Mouse (Mus musculus): ENCODE results near the gene Thrb.

The Thrb gene

DNA sequence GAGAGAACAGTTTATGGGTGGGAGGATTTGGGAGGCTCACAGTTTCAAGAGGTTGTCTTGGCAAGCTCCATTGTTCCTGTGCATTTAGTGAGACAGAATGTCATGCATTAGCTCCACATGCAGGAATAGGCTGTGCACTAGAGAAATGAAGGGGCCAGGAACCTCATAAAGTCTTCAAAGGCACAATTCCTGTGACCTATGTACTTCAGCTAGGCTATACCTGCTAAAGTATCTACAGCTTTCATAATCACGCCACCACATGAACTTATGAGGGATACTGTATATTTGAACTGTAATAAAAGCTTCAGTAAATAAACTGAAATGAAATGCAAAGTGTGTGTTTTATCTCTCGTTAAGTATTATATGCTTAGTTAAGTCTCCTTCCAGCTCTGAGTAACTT is 59.4 kb downstream of the Thrb start:
- no peak for DNase-seq

DNA sequence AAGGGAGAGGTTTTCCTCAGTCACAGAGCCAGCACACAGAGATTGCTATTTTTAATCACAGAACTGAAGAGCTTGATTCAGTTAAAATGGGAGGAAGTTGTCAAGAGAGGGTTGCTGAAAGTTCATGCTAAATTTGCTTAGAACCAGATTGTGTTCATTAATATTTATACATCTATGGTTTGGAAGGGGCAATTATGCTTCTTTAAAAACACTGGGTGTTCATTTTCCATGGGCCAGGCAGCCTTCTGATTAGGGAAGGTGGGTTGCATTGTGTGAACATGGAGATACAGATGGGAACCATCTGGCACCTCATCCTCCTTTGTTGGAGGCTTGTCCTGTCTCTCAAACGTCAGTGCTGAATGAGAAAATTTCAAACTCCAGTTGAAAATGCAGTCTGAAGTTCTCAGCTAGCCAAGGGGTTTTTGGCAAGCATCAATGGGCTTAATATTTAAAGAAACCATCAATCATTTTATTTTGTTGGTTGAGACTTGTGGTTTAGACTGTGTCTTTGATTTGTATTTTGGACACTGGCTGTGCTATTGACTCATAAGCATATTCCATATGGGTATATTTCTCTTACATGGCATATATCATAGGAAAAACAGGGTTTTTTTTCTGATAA is 62.9 kb downstream of the Thrb start:
- no peak for DNase-seq

DNA sequence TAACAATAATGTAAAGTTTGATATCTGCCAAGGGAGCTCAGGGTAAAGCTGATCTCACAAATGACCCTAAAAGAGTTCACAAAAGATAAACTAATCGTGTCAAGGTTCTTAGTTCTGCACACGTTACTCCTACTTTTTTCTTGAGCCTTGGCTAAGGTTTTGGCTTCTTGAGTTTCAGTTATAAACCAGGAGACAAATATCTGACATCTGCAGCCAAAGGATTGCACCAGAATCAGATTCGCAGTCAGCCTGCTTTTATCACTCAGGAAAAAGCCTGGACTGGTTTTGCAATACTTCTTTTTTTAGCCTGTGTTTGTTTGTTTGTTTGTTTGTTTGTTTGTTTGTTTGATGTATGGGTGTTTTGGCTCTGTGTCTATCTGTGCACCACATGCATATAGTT is 64.5 kb downstream of the Thrb start:
- no peak for DNase-seq

DNA sequence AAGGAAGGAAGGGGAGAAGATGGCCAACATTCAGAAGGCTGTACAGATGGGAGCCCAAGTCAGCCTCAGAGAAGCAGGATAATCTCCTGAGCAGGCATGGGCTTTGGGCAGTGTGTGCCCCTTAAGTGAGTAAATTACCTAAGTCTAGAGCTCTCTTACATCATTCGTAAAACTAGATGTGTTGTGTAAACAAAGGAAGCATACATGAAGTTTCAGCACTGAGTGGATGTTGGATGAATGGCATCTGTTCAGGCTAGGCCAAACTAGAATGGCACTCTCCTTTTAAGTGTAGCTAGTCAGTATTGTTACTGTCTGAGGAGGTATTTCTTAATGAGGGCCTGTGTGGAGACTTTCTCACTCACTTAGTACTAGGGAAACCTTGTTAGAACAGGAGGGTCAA is 66.8 kb downstream of the Thrb start:
- no peak for DNase-seq

DNA sequence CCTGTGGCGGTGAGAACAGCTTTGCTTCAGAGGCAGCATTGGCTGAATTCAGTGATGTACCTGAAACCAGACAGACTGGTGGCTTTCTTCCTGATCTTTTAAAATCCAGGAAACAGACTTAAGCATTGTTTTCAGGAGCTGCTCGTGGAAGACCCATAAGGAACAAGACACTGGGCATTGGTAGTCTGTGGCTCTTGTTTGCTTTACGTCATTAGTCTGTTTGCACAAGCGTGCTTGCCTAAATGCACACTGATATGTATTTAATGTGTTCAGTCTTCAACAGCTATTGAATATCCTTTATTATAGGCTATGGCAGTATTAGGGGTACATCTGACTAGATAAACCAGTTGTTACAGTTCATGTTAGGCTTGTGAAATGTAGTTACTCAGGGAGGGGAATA is 67.8 kb downstream of the Thrb start:
- DNase-seq = no peak

DNA sequence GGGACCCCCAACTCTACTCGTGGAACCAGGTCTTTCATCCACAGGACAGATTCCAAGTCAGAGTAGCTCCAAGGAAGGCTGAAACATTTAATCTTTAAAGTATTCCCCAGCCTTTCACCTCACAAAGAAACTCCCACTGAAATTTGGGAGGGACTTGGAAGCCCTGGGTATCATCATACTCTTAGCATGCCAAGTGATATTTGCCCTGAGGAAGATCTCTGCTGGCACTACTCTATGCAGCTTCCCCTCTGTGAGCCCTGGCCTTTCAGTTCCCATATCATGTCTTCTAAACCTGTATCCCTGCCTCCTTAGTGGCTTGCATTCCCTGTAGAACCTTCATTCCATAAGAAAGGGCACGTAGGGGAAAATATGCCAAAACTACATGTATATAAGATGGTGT is 68.8 kb downstream of the Thrb start:
- DNase-seq = no peak

DNA sequence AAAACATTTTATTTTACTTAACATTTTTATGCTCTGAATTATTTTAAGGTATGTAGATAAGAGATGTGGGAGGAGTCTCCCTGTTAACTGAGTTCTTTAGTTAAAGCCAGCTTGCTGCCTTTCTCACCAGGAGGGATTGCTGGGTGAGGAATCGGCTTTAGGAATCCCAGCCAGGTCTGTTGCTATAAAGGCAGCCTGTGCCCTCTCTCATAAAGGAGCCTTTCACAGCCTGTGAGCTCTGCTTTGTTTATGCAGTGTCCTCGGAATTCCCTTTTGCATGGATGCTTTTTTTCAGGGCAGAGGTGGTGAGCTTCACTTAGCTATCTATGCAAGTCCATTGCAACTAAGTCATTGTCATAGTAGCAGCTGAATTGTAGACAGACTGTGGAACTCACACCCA is 71.0 kb downstream of the Thrb start:
- DNase-seq = no peak

DNA sequence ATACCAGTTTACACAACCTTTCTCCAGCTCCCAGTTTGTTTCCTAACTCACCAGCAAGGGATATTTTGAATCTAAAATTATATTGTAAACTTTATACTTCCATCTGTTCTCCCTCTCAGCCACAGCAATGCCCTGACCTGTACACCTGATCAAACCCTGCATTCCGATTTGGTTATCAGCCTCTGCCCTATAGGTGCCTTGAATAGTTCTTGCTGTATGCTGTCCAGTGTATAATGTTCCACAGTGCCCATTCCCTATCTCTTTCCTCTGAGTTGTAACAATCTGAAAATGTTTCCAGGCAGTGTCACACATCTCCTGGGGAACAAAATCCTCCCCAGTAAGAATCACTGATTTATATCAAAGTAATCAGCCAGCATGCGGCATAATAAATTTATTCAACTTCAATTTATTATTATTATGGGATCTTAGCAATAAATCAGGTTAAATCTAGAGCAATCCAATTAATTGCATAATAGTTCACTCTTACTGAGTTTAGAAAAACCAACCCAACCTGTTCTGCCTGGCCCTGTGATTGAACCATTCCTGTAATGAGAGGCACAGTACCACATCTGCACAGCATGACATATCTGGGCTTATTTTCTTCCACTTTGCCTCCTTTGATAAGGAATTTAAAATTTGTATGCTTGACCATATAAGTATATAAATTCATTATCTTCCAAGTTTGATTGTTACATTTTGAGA is 73.2 kb downstream of the Thrb start:
- DNase-seq = no peak

DNA sequence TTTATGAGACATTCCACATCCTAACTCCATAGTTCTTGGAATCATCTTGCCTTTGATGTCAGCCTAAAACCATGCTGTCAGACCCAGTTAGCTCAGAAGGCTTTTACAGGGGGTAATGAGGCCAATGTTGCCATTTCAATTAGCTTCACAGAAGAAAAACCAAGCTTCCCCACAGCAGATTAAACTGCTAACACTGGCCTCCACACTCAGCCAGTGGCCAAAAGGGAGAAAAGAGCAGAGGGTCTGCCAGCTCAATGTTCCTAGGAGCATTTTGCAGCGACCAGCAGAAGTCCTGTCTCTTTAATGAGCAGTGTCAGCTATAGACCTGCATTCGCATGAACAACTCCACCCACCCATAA is 73.7 kb downstream of the Thrb start:
- no peak for DNase-seq

DNA sequence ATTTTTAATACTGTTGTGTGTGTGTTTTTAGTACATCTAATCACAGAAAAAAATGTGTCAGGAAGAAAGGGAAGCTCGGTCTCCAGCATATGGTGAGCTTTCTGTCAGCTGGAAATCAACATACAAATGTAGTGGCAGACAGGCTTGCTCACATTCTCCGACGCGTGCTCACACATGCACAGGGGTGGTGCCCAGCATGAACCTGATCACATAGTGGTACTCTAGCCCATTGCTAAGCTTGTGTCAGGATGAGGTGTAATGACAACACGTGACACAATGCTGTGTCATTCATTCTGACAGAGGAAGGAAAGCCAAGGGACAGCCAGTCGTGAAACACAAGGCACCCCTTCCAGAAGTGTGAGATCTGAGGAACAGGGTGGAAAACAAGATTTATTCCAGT is 75.4 kb downstream of the Thrb start:
- no peak for DNase-seq

DNA sequence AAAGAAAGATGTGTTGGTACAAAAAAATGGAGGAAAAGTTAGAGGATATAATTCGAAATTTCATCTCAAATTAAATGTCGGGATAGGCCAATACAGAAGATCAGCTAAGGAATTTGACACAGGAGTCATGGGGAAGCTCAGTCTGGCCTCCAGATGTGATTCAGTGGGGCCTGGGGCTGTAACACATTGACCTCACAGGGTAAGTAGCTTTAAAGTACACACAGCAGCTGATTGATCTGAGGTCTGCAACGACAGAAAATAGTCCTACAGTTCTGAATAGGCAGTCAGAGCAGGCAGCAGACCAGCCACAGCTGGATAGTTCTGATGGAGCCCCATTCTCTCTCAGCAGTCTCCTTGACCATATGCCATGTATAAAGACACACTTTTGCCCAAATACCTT is 80.8 kb downstream of the Thrb start:
- DNase-seq = no peak

DNA sequence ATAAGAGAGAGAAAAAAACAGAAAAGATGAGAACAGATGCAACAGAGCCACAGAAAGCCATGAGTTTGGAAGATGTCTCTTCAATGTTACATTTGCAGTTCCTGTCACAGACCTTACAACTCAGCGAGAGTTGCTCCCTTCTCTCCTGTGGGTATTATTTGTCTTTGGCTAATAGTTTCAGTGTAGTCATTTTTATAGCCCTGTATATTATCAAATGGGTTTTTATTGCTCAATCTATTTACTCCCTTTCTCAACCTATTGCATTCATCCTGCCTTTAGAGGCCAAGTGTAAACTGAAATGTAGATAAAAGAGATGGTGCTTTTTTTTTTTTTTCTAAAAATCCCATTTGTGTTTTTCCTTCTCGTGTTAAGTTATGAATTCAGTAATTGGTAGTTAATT is 82.2 kb downstream of the Thrb start:
- DNase-seq = no peak

DNA sequence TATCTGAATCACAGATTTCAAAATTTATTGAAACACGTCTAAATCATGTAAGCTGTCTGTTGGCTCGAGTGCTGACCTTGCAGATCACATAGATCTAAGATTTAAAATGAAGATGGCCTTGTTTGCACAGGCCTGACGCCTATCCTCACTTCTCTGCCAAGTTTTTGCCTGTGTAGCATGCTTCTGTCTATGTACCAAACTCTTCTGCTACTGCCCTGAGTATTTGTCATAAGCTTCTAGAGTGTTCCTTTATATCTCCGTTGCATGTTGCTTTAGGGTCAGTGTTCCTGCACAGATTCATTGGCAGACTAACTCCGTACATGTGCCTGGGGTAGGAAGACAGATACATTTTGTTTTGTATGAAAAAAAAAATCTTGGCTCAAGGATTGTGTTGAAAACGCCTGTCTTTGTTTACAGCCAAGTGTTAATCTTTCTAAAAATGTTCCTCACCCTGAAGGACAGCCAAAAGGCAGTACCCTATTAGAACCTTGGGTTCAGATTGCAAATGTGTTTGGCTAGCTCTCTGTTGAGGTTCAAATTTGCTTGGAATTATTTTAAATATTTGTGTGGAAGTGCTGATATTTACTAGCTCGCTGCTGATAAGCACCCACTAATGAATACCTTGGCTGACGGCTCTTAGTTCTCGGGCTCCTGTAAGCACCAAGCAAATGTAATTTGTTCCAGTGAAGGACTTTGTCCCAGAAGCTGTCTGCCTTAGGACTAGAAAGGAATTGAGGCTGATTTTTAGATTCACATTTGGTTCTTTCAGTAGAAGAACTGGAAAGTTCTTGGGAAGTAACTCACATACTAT is 83.0 kb downstream of the Thrb start:
- DNase-seq = no peak

DNA sequence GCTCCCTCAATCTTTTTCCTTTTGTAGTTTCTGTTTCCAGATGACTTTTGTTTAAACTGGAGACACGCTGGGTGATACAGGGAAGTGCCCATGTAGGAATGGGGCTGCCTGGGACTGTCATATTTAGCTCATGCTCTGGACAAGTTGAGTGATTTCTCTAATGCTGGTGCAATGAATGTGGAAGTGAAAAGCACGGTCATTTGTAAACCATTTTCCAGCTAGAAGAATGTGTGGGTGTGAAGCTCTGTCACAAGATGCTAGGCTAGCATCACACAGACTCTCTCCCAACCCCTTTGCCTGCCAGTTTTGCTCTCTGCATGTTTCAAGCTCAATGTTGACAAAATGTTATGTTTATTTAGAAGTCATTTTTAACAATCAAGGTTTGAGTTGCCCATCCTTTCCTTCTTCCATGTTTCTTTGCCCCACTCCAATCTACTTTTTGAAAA is 83.7 kb downstream of the Thrb start:
- no peak for DNase-seq

DNA sequence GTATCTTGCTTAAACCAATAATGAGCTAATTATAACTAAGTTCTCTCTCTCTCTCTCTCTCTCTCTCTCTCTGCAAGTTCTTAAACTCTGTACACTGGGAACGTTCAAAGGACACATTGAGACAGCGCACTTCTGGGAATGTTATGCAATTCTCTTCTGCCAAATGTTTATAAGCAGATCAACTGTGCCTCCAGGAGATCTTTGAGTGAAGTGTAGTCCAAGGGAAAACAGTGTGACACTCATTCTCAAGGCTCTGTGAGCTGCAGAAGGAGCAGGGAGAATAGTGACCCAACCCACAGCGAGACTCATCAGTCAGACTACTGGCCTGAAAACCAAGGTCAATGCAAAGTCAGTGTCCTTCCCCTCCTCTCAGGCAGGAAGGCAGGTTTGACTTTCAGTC is 87.9 kb downstream of the Thrb start:
- DNase-seq = no peak

DNA sequence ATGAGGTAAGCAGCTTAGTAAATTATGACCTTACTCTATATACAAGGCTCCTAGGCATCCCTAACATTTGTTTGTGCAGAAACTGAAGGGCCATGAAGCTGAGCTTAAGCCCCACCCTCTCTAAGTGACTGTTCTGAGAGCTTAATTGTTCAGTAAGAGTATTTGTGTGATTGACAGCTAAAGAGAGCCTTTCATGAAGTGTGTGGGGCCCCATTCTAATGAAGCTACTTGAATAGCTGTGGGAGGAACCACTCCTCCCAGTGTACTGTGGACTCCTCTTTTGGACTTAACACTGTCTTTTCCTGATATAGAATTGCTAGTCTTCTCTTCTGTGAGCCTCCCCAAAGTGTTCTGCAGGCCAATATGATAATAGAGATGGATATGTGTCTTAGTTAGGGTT is 88.9 kb downstream of the Thrb start:
- DNase-seq = no peak

DNA sequence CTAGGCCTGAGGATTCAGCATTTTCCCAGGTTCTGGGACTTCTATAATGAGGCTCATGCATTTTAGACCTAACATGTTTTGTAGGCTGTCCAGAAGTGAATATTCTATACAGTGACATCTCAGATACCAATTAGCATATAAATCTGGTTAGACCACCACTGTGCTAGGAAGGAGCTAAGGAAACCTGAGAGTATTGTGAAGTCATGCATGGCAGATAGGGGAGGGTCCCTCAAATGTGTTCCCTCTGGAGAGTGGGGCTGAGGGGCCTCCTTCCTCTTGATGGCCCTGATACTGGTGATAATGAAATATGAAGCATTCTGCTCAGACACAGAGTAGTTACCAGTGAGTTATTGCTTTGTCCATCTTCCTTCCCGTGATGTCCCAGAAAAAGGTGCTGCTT is 91.8 kb downstream of the Thrb start:
- DNase-seq = no peak

DNA sequence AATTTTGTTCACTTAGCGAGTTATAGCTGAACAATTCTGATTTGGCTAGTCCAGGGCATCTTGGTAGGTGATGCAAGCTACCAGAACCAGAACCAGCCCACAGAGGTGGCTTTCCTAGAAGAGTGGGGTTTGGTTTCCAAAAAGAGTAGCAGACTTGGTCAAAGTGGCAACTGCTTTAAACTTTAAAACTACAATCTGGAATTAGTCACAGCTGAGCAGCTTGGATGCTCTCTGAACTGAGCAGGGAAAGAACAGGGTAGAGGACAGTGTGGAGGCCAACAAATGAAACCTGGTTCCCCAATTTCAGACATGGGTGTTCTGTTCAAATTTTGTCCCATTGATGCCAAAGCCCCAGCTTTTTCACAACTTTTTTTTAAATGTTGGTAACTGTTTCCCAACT is 93.4 kb downstream of the Thrb start:
- DNase-seq = no peak

DNA sequence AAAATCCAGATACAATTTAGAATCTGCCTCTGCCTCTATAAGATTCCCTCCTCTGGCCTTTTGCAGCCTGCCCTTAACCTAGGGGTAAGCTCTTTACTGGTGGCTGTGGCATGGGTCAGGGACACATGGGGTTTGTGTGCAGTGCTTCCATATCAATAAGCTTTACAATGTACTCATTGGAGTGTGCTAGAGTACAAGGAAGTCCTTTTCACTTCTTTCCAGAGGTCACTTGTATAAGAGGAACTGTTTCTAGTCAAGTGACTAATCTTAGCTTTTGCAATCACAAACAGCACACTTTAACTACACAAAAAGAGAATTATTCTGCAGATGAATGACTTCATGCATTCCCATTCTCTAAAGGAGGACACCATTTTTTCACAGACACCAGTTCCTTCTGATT is 96.7 kb downstream of the Thrb start:
- DNase-seq = no peak

DNA sequence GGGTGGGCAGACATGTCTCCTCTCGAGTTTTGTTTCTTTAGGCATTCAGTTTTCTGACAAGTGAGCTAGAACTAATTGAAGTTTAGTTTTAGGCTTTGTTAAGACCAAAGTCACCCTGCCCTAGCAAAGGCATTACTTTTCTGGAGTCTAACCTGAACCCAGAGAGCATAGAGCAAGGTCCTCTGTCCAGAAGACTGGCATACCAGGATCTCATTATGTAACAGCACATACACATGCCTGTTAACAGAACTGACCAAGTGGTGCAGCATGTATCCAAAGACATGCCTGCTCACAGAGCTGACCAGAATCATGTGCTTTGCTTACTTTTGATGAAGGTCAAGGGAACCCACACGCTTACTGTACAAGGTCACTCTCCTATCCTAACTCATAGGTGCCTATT is 107.9 kb downstream of the Thrb start:
- DNase-seq = no peak

DNA sequence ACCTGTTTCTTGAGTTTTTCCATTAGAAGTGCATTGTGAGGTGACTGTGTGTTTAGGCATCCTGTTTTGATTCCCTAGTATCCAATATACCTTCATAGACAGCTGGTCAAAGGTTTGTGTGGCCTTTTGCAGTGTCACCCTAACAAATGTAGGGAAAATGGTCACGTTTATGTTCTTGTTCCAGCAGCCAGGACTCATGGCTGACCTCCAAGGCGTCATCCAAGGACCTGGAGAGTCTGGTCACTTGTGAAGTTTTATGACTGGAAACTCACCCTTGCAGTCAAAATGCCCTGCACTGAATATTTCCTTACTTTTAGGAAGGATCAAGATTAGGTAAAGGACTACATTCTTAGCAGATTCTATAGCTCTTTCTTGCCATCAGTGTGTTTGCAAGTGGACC is 114.3 kb downstream of the Thrb start:
- DNase-seq = no peak

DNA sequence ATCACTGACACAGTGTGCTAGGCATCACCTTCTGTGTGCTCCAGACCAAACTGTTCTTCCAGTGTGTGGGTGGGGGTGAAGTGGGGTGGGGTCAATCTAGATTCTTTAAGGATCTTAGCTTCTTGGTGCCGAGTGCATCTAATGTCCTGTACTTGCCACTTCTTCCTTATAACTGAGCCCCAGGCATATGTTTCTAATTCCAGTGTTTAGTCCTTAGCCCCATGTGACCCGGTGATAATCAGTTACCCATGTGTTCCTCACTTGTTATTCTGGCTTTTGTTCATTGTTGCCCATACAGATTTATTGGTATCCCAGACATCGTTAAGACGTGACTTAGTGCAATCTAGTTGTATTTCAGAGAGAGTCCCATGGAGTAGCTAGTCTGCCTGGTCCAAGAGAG is 121.9 kb downstream of the Thrb start:
- DNase-seq = no peak

DNA sequence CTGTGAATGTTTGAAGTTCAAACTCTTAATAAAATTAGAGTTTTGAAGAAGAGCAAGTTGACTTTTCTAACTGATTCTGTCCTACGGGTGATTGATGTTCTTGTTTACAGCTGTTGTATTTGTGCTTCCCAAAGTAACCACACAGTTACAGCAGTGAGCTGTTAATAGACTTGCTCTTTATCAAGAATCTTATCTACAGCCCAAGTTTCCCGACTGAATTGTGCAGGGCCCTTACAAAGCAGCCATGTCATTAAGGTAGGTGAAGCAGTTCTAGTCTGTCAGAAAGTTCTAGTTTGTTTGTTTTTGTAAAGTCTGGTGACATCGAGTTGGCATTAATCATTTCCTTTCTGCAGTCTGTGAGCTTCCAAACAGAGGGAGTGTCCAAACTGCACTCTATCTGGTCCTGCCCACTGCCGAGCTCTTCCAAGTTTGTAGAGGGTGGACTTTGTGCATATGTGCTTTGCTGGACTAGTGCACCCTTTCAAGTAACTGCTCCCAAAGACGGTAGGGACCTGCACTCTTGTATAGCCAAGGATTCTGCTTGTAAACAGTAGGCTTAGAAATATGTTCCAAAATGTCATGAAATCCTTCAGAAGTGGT is 124.2 kb downstream of the Thrb start:
- no peak for DNase-seq

DNA sequence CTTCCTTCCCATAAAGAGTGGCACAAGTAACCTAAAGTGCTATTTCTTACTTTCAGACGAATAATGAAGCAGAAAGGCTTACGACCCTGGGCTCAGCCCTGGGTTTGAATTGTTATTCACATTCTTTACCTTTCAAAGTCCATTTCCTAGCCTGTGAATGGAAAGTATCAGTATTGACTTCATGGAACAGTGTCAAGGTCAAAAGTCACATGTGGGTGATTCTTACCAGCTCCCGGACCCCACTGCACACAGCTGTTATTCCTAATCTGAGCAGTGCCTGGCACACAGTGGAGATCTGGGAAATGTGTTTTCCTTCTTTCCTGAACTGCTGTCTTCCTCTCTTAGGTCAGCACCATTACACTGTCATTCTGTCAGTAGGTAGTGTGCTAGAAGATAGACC is 125.3 kb downstream of the Thrb start:
- DNase-seq = no peak
